Mouse (Mus musculus) ovary, postnatal 10 days (tissue): ENCODE measurements around the gene Usp15.
"Not testable (repeated sequence)": the region's sequence is repeated elsewhere in the genome, so short reads cannot be mapped to it uniquely, and the experiment has no call there.

Experiments
- DNase-seq: peaks from one replicate; pipeline ENCODE4 v3.0.0; 2022; ENCODE audit warnings: low spot score

The Usp15 gene

DNA sequence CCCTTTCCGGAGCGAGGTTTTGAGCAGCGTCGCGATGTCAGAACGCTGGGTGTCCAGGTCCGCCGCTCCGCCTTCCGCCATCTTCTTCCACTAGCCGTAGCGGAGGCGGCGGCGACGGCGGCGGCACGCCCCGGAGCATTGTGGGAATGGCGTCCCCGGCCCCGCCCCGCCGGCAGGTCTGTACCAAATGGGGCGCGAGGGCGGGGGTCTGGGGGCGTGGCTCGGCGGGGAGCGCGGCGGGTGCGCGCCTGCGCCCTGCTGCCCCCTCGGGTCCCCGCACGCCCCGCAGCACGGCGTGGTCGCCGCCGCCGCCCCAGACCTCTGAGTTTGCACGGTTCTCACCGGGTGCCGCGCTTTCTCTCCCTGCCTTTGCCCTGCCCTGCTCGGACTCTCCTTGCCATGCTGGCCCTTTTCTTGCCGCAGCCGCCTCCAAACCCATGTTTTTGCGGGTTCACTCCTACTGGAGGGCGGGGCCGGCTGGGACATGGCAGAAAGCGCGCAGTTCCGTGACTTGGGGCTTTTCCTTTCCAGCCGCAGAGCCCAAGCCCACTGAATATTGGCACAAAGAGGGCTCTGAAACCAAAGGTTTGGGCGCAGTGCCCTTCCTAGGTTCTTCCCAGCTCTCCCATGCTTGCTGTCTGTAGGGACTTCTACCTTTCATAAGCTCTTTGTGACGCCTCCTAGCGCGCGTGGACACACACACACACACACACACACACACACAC, at the start of gene Usp15:
Usp15 (minus strand) TSS at position 161 of the 725 bp plus-strand sequence.
- DNase-seq, result peak; percentile 79

DNA sequence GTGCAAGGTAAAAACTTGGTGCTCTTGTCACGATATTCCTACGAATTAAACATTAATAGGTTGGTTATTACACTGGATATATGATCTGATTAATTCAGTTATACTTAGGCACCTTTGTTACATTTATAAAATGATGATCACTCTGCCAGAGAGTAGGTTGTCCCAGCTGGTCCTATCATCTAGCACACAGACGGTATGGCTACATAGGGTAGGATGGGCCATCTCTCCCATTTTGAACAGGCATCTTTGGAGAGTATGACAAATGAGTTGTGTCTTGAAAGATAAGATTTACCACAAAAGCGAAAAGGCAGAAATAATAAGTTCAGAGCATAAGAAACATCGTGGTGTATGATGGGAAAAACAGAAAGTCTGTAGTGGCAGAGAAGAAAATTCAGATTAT, 32.6 kb upstream of the Usp15 start:
- DNase-seq, result no peak

DNA sequence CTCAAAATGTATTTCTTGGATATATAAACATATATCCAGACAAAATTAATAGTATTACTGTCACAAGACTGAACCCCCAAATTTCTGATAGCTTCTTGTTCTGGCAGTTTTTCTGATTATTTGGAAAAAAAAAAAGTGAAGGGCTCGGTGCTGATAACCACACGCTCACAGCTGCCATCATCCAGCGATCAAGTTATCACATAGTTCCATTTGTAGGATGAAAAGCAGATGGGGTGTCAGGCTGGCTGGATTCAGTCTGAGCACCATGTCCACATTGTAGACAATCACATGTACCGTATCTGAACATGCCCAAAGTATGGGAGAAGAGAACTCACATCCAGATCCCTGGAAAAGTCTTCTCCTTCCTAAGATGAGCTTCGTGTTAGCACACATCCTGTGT, 26.0 kb upstream of the Usp15 start:
- no peak for DNase-seq

GRCm38 (mm10) chr10:123209517-123209916, 12.7 kb upstream of the Usp15 start:
- no peak for DNase-seq

DNA sequence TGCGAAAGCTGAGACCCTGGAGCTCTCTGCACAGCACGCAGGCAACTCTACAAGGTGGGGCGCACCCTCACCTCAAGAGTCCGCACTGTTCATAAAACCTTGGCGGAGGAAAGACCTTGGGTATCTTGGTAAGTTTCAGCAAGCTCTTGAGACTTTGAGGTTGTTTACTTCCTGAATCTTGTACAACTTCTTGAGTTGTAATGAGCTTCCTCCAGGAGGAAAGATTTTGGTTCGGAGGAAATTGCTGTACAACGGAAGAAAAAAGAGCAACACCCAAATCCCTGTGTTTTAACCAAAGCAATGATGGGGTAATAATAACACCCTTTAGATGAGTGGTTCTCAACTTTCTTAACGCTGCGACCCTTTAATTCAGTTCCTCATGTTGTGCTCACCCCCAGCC, 11.5 kb upstream of the Usp15 start:
- DNase-seq, result no peak

DNA sequence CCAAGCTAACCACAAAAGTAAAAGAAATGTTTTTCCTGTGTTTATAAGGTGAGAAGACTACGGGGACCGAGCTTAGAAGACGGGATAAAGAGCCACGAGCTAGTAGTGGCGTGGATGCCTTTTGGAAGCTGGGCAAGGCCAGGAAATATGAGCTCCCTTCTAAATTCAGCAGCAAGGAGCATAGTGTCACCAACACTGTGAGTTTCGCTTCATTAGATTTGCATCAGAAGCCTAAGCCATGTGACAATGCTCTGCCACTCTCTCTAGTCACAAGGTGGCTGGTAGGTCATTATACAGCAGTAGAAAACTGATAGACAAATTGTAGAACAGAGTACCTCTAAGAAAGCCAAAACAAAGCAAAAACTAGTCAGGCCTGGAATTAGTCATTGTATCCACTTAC, 9.3 kb upstream of the Usp15 start:
- DNase-seq, result no peak

DNA sequence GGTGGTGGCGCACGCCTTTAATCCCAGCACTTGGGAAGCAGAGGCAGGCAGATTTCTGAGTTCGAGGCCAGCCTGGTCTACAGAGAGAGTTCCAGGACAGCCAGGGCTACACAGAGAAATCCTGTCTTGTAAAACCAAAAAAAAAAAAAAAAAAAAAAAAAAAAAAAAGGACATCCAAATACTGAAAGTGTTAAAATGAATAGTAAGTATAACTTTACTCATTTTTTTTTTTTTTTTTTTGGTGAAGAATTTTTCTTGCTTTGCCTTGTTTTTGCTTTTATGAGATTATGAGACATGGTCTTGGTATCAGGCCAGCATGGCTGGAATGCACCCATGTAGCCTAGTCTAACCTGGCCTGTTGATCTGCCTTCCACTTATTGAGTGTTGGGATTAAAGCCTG, 8.6 kb upstream of the Usp15 start:
- DNase-seq, result not testable (repeated sequence)

DNA sequence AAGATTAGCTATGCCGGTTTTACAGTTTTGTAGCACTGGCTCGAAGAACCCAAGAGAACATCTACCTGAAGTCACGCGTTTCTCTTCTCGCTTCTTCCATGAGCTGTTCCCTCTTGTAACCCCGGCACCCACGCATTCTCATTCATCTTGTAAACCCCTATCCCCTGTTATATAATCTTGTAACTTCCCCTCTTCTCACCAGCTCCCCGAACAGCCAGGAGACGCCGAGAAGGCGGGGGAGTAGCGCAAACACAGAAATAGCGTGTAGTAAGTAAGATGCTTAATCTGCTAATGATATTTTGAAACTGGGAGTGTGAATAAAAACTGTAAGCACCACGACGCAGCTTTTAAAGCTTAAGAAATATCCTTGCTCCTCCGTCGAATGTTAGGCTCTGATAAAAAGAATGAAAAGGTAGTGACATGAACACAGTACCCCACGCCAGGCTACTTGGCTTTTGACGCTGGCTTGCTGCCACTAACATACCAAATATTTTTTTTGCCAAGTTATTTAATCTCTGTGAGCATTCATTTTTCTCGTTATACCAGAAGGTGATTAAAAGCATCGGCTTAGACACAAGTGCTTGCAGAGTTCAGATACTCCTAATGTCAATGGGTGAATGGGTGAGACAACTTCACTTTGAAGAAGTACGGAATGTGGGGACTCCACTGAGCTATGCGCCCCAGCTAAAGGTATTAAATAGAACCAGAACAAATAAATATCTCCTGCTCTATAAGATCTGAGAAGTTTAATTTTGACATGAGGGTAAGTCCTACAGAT, 5.4 kb upstream of the Usp15 start:
- DNase-seq, result no peak

DNA sequence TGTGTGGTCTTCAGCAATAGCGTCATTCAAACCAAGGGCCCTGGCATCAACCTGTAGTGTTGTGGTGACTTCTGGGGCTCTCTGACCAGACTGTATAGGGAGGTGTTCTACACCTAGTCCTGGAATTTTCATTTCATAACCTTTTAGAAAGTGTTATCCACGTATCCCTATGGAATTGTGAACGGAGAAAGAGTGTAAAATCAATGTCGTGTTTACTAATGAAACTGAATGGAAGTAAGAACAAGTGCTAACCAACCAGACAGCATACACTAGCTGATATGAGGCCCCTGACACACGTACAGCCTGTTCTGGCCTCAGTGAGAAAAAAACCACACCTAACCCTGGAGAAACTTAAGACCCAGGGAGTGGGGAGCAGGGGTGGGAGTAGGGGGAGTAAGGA, 4.6 kb upstream of the Usp15 start:
- DNase-seq, result no peak

- no peak for DNase-seq
Observed at GRCm38 (mm10) chr10:123200996-123201395, 4.2 kb upstream of the Usp15 start.

- DNase-seq, result no peak
Observed at GRCm38 (mm10) chr10:123200320-123200659, 3.5 kb upstream of the Usp15 start.

- DNase-seq, result no peak
Observed at GRCm38 (mm10) chr10:123199615-123200319, 3.0 kb upstream of the Usp15 start.

- DNase-seq, result no peak
Observed at GRCm38 (mm10) chr10:123199119-123199518, 2.3 kb upstream of the Usp15 start.

DNA sequence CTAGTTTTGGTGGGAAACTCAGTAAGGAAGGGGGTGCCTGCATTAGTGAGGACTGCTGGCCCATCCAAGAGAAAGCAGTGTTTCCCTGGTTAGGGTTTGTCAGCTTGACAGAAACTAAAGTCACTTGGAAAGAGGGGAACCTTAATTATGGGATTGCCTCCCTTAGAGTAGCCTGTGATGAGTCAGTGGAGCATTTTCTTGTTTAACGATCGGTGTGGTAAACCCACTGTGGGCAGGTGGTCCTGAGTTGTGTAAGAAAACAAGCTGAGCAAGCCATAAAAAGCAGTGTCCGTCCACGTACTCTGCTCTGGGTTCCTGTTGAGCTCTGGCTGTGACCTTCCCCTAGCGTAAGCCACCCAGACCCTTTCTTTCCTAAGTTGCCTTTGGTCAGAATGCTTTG, 1.4 kb upstream of the Usp15 start:
- DNase-seq, result no peak

GRCm38 (mm10) chr10:123195961-123196834, 597 bp downstream of the Usp15 start:
- DNase-seq, result no peak

DNA sequence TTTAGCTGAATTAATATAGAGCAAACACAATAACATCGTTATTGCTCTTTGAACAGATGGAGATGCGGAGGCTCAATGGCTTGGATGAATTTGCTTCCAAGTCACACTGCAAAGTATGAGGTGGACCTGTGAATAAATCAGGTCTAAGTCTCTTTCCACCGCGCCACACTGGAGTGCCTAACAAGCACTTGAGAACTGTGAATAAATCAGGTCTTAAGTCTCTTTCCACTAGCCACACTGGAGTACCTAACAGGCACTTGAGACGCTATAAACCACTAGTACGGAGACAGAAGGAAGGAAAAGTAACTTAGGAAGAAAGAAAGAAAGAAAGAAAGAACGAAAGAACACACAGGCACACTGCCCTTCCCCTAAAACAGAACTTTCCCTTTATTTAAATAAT, 1.3 kb downstream of the Usp15 start:
- no peak for DNase-seq

GRCm38 (mm10) chr10:123191038-123191437, 5.8 kb downstream of the Usp15 start:
- DNase-seq, result no peak

DNA sequence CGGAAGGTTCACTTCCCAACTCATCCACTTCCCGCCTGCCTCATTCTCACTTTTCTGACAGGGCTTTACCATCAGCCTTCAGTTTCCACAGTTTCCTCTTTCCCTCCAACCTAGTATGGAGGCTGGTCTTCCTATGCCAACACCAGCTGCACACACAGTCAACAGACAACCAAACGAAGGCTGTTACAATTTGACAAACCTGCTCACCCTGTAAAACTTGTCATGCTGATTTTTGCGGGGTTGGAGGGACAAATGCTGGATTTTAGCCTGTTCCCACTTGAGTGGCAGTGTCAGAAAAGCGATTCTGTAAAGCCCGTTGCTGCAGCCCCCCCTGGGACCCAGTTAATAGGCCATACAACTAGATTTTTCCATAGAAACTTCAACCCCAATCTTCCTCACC, 9.5 kb downstream of the Usp15 start:
- no peak for DNase-seq

DNA sequence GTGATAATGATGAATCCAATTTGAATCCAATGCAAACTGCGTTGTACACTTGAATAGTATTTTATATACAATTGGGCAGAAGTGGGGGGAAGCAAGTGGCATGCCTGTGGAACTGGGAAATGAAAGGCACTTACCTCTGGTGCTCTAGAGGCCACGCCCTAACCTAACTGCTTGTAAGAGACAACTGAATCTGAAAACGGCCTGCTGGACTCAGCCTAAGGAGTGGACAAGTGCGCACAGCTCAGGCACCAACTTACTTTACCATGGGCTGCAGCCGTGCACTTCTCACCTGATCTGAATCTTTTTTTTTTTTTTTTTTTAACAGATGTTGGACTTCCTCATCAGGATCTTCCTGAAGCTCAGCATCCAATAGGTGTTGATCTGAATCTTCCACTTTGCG, 10.9 kb downstream of the Usp15 start:
- no peak for DNase-seq

- no peak for DNase-seq
Observed at GRCm38 (mm10) chr10:123183743-123184142, 13.1 kb downstream of the Usp15 start.

DNA sequence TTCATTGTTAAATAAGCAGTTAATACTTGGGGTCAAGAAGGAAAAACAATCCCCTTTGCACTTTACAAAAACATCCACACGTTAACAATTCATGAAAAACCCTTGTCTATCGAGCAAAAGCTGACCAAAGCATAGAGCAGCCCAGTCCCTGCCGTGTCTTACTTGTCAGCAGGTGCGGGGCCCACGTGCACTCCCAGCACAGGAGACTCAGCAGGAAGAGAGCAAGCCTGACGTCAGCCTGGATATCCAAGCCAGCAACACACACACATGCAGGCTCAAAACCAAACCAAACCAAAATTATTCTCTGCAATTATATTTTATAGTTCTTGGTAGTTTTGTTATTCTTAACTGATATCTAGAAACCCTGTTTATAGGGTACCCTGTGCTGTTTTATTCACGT, 13.6 kb downstream of the Usp15 start:
- no peak for DNase-seq

DNA sequence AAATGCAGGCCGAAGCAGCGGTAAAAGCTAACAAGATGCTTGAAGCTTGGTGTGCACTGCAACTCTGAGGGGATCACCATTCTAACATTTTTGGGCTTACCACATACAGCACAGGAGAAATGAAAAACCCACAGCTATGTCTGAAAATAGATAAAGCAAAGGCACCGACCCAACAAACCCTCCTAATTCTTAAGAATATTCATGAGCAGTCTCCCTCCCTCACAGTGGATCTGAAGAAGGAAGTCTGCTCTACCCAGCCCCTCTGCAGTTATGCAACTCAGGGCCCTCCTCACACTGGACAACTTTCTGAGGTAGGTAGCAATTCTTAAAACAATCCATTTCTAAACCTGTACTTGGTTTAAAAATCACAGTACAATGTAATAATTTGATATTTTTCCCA, 14.4 kb downstream of the Usp15 start:
- no peak for DNase-seq
